Mouse (Mus musculus) cerebellum, adult 2 months (tissue): ENCODE results near the gene Rhpn2. TPM values are rescaled to one million over a fixed set of nuclear protein-coding genes. Genes with fewer than 3 reads are reported as not detected.

Source experiments
- DNase-seq, 2 experiments: peaks; one replicate each; pipeline ENCODE4 v3.0.0; 2021
- H3K27ac ChIP-seq: fragments of 200-500 bp; 2 replicates; pipeline ENCODE4 v1.5.1; 2012; ENCODE audit warnings: low read length, control low read depth, inconsistent platforms; ENCODE audit not compliant: insufficient read depth
- H3K27me3 ChIP-seq: fragments of 200-500 bp; 2 replicates; pipeline ENCODE4 v1.6.1; 2012; ENCODE audit warnings: inconsistent platforms, mild to moderate bottlenecking, low read length, moderate library complexity; ENCODE audit not compliant: control insufficient read depth, insufficient read depth
- H3K4me1 ChIP-seq: fragments of 200-500 bp; 2 replicates; pipeline ENCODE4 v1.6.1; 2011; ENCODE audit warnings: low read length; ENCODE audit not compliant: control insufficient read depth, insufficient read depth
- H3K4me3 ChIP-seq: fragments of 200-500 bp; replicated peaks from 2 replicates; pipeline ENCODE3; 2011; ENCODE audit warnings: mild to moderate bottlenecking, low read depth, low read length, control low read depth; ENCODE audit not compliant: insufficient read depth
- CTCF ChIP-seq: fragments of 200-500 bp; IDR thresholded peaks from 2 replicates; pipeline ENCODE4 v1.5.1; 2011; ENCODE audit warnings: low read depth, mild to moderate bottlenecking, control low read depth, low read length, moderate library complexity, borderline replicate concordance; ENCODE audit not compliant: insufficient read depth
- POLR2A ChIP-seq: fragments of 200-500 bp; IDR thresholded peaks from 2 replicates; pipeline ENCODE4 v1.6.1; 2011; ENCODE audit warnings: low read length, control low read depth, borderline replicate concordance; ENCODE audit not compliant: insufficient read depth
- WGBS: fragments of 180-500 bp; shearing (Covaris S2); methylation state at CpG from one replicate; pipeline ENCODE4 v1.1.7; 2018; 5-methylcytosine and 5-hydroxymethylcytosine counted together
- polyA plus RNA-seq: library from polyadenylated mRNA; depleted of rRNA; stranded (reverse); fragments of >200 nt; gene quantifications from 2 replicates; pipeline ENCODE4 v1.2.3, GENCODE M21; 2012; rRNA removed

Rhpn2 gene
- polyA plus RNA-seq, 1 experiment: 10.1 TPM

DNA sequence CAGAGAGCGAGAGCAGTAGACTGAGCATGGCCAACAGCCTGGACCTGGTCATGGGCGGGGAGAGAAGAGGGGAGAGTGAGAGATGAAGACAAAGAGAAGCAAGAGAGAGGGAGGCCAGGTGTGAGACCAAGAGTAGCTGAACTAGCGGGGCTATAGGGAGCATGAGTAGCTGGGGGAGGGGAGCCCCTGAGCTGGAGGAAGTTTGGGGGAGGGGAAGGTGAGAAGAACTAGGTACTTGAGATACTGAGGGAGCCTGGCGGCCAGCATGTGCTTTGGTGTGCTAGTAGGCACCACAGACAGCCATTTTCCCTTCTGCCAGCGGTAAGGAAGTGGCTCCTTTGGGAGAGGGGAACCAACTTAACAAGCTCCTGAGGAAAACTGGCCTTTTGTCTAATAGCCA, 81.3 kb downstream of the Rhpn2 start:
- Histone ChIP-seq H3K4me3 (no peak overlapping the region), H3K27ac (no peak overlapping the region), H3K4me1 (no peaks in the 10 kb centered on the region), H3K27me3 (no peaks in the 10 kb centered on the region)
- no peak for TF ChIP-seq POLR2A
- TF ChIP-seq CTCF: no peak
- 87% methylated on average over 5 of the region's 5 CpGs for WGBS
- no peak for DNase-seq

DNA sequence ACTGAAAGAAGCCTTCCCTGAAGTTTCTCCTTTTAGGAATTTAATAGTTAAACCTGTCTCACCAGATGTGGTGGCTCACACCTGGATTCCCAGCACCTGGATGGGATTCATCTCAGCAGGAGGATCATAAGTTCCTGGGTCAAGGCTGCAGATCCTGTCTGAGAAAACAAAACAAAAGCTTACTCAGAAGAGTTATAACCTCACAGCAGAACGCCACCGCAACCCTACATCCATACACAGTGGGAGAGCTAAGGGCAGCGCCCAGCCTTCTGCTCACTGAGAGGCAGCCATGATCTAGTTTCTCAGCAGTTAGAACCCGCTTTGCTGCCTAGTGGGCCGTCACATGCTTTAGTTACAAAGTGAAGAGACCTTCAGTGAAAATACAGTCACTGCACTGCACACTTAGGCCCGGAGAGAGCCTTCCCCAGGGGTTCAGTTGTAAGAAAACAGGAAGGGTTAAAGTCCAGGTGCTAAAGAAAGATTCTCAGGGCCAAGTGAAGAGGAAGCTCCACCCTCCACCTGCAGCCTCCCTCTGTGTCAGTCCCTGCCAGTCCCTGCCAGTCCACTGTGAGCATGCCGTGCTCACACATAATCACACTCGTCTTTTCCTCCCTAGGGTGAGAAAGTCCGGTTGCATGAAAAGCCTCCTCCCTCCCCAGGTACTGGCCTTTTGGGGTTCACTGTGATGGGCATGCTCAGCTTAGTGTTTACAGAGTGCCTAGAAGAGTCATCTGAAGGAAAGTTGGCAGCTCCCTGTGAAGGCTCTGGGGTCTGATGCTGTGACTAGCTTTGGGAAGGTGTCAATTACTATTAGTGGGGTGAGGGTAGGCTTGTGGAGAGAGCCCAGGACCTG, 82.1 kb downstream of the Rhpn2 start:
- Histone ChIP-seq H3K27me3 (no peaks in the 10 kb centered on the region), H3K4me1 (no peaks in the 10 kb centered on the region), H3K4me3 (no peak overlapping the region), H3K27ac (no peak overlapping the region)
- no peak for DNase-seq
- WGBS: 87% methylated on average over 9 of the region's 9 CpGs
- TF ChIP-seq POLR2A (no peak), CTCF (no peak)

DNA sequence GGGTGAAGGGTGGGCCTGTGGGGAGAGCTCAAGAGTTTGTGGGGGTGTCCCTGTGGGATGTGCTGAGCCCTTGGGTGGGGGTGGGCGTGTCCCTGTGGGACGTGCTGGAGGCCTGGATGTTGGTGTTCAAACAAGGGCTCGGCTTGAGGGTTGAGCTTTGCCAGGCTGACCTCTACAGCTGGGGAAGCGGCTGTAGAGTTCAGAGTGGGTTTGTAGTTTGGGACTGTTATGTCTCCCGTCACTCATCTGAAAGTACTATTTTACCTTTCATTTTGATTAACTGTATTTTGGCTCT, 82.6 kb downstream of the Rhpn2 start:
- 88% methylated on average over 5 of the region's 5 CpGs for WGBS
- Histone ChIP-seq H3K27ac (no peak overlapping the region), H3K4me3 (no peak overlapping the region), H3K4me1 (no peaks in the 10 kb centered on the region), H3K27me3 (no peaks in the 10 kb centered on the region)
- no peak for DNase-seq
- TF ChIP-seq POLR2A (no peak), CTCF (no peak)

DNA sequence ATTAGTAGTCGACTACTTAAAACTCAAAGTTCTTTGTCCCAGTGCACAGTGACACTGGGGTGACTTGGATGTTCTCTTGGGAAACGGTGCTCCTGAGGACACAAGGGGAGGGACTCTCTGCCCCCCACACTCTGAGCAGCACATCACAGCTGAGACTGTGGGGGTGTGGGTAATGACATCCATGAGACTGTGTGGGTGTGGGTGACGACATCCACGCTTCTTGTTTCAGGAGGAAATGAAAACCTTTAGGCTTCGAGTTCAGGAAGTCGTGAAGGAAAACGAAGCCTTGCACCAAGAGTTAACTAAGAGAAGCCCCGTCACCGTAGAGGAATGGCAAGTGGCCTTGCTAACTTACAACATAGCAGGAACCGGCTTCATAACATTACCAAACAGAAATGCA, 89.1 kb downstream of the Rhpn2 start:
- no peak for DNase-seq
- TF ChIP-seq CTCF (no peak), POLR2A (no peak)
- Histone ChIP-seq H3K27ac (no peak overlapping the region), H3K4me1 (no peaks in the 10 kb centered on the region), H3K27me3 (no peaks in the 10 kb centered on the region), H3K4me3 (no peak overlapping the region)
- 94% methylated on average over 10 of the region's 10 CpGs for WGBS

DNA sequence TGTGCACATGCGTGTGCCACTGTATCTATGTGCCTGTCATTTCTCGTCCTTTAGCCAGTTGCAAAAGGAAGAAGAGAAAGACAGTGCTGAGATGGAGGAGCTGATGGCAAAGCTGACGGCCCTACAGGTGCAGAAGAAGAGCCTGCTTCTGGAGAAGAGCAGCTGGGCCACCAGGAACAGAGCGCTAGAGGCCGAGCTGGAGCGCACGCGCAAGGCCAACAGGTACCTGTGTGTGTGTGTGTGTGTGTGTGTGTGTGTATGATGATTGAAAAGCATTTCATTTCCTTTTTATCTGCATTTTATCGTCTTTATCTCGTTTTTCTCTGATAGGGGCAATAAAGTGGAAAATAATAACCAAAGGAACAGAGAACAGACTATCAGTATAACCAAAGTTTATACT, 94.2 kb downstream of the Rhpn2 start:
- Histone ChIP-seq H3K4me3 (no peak overlapping the region), H3K4me1 (no peaks in the 10 kb centered on the region), H3K27me3 (no peaks in the 10 kb centered on the region), H3K27ac (no peak overlapping the region)
- DNase-seq: no peak
- TF ChIP-seq CTCF: no peak
- TF ChIP-seq POLR2A: no peak
- WGBS: 93% methylated on average over 10 of the region's 10 CpGs

DNA sequence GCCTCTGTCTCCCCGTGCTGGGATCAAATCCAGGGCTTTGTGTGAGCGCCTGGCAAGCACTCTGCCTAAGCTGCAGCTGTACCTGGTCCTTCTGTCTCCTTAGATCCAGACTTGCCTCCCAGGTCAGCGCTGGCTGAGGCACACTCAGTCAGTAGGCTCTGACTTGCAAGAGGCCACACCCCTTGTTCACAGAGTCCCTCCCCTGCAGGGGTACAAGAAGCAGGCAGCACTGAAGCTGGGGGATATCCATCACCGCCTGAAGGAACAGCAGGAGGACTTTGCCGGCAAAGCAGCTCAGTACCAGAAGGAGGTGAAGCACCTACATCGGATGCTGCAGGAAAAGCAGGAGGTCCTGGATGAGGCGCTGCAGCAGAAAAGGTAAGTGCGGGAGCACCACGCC, 101.3 kb downstream of the Rhpn2 start:
- TF ChIP-seq CTCF (no peak), POLR2A (no peak)
- Histone ChIP-seq H3K4me1 (no peaks in the 10 kb centered on the region), H3K27ac (no peak overlapping the region), H3K27me3 (no peaks in the 10 kb centered on the region), H3K4me3 (no peak overlapping the region)
- no peak for DNase-seq
- WGBS: 82% methylated on average over 9 of the region's 9 CpGs

Other genes starting within 250 kb of the Rhpn2 start
- gene Cebpa, start 214.9 kb upstream of the Rhpn2 start, polyA plus RNA-seq: 4.8 and 5.0 TPM in 2 replicates
- gene Slc7a10, start 147.8 kb upstream of the Rhpn2 start, polyA plus RNA-seq: 91.3 and 100 TPM in 2 replicates
- 62.9 and 64.7 TPM in 2 replicates for gene Lrp3, start 118.7 kb upstream of the Rhpn2 start, polyA plus RNA-seq
- gene Gpatch1, start 15.7 kb upstream of the Rhpn2 start, polyA plus RNA-seq: 19.6 and 20.2 TPM in 2 replicates
- 4.3 and 4.5 TPM in 2 replicates for gene Faap24, start 62.7 kb downstream of the Rhpn2 start, polyA plus RNA-seq
- gene Cep89, start 62.9 kb downstream of the Rhpn2 start, polyA plus RNA-seq: 16.7 and 17.2 TPM in 2 replicates
- 0.10 TPM in 1 of 2 replicates, not detected in the other for gene Slc7a9, start 114.6 kb downstream of the Rhpn2 start, polyA plus RNA-seq
- gene Tdrd12, start 203.6 kb downstream of the Rhpn2 start, polyA plus RNA-seq: 0.35 and 0.54 TPM in 2 replicates
- gene Nudt19, start 222.1 kb downstream of the Rhpn2 start, polyA plus RNA-seq: 88.4 and 103 TPM in 2 replicates